Mouse (Mus musculus) heart, embryonic 14.5 days (tissue): ENCODE results near the gene Pde4b. TPM values are rescaled to one million over a fixed set of nuclear protein-coding genes. Genes with fewer than 3 reads are reported as not detected.

Experiments
- ATAC-seq: fragments of 200-750 bp; cut with Nextera tagmentation; 2 replicates; pipeline ENCODE4 v1.8.0; 2017; ENCODE audit warnings: low read depth, moderate TSS enrichment; ENCODE audit not compliant: insufficient number of reproducible peaks, insufficient read depth, low FRiP score
- H3K27ac ChIP-seq, 2 experiments: fragments of 200-500 bp in 1 of 2; fragments of 300-500 bp in 1 of 2; sonication (generic) in 1 of 2; replicated peaks in 1 of 2; 2 replicates each; pipeline ENCODE4 v1.5.1; 2012 to 2014; ENCODE audit warnings: low read depth in 2 of 2, low read length in 2 of 2, control low read depth in 1 of 2, mild to moderate bottlenecking in 1 of 2, mixed read lengths in 1 of 2; ENCODE audit not compliant: control insufficient read depth in 1 of 2, insufficient read depth in 1 of 2
- H3K27me3 ChIP-seq: fragments of 300-500 bp; sonication (generic); 2 replicates; pipeline ENCODE4 v1.6.1; 2014; ENCODE audit warnings: mild to moderate bottlenecking, low read length, control low read depth; ENCODE audit not compliant: control insufficient read depth, insufficient read depth
- H3K36me3 ChIP-seq: fragments of 300-500 bp; sonication (generic); 2 replicates; pipeline ENCODE4 v1.6.1; 2014; ENCODE audit warnings: mild to moderate bottlenecking, control low read depth, low read length, mixed read lengths; ENCODE audit not compliant: control insufficient read depth, insufficient read depth
- H3K4me1 ChIP-seq, 2 experiments: fragments of 200-500 bp in 1 of 2; fragments of 300-500 bp in 1 of 2; sonication (generic) in 1 of 2; 2 replicates each; pipeline ENCODE4 v1.6.1; 2012 to 2014; ENCODE audit warnings: low read length in 2 of 2, control low read depth in 1 of 2, mixed read lengths in 1 of 2; ENCODE audit not compliant: control insufficient read depth in 2 of 2, insufficient read depth in 2 of 2
- H3K4me2 ChIP-seq: fragments of 300-500 bp; sonication (generic); 2 replicates; pipeline ENCODE4 v1.6.1; 2014; ENCODE audit warnings: mild to moderate bottlenecking, low read length
- H3K4me3 ChIP-seq, 2 experiments: fragments of 200-500 bp in 1 of 2; fragments of 300-500 bp in 1 of 2; sonication (generic) in 1 of 2; 2 replicates each; pipeline ENCODE4 v1.5.1; 2012 to 2014; ENCODE audit warnings: low read length in 2 of 2, mild to moderate bottlenecking in 2 of 2, control low read depth in 1 of 2, low read depth in 1 of 2, moderate library complexity in 1 of 2; ENCODE audit not compliant: control insufficient read depth in 1 of 2, insufficient read depth in 1 of 2
- H3K9ac ChIP-seq: fragments of 300-500 bp; sonication (generic); 2 replicates; pipeline ENCODE4 v1.6.1; 2014; ENCODE audit warnings: mild to moderate bottlenecking, low read length
- H3K9me3 ChIP-seq: fragments of 300-500 bp; sonication (generic); 2 replicates; pipeline ENCODE4 v1.6.1; 2016; ENCODE audit warnings: low read length, control low read depth; ENCODE audit not compliant: control insufficient read depth
- WGBS: fragments of 180-500 bp; shearing (Covaris S2); extraction: QIAGEN DNeasy Blood & Tissue Kit; methylation state at CpG from one replicate; pipeline ENCODE4 v1.1.7; 2014; 5-methylcytosine and 5-hydroxymethylcytosine counted together
- polyA plus RNA-seq: library from polyadenylated mRNA; unstranded; fragments of >200 nt; fragmentation: Nextera tagmentation; extraction: Ambion mirVana; gene quantifications from 2 replicates; pipeline ENCODE4 v1.2.1, GENCODE M21; 2014

Gene Pde4b
- polyA plus RNA-seq, 1 experiment from 2014 or later = 30.5 TPM

- Histone ChIP-seq H3K27ac (no peak overlapping the region), H3K9me3 (no peaks in the 10 kb centered on the region), H3K9ac (no peak overlapping the region), H3K4me1 (peaks cover 0 to 3% of the 10 kb centered on the region in 2 experiments; a peak in 1 of 4 replicates), H3K4me2 (no peak overlapping the region), H3K27me3 (no peaks in the 10 kb centered on the region), H3K36me3 (no peaks in the 10 kb centered on the region), H3K4me3 (no peak overlapping the region)
- 45% methylated on average over 2 of the region's 2 CpGs for WGBS
- ATAC-seq = no peak
Measured at GRCm38 (mm10) chr4:102647056-102647455, 559.7 kb downstream of the Pde4b start.

- Histone ChIP-seq H3K4me2 (no peak overlapping the region), H3K27ac (no peak overlapping the region), H3K4me1 (no peaks in the 10 kb centered on the region), H3K4me3 (no peak overlapping the region), H3K9me3 (no peaks in the 10 kb centered on the region), H3K9ac (no peak overlapping the region), H3K27me3 (no peaks in the 10 kb centered on the region), H3K36me3 (no peaks in the 10 kb centered on the region)
- WGBS = 78% methylated on average over 7 of the region's 7 CpGs
- ATAC-seq = no peak
Measured at GRCm38 (mm10) chr4:102655331-102655730, 568.0 kb downstream of the Pde4b start.

- no peak overlapping the region for H3K9ac ChIP-seq
- H3K4me2 ChIP-seq = no peak overlapping the region
- no peaks in the 10 kb centered on the region for H3K27me3 ChIP-seq
- no peaks in the 10 kb centered on the region for H3K9me3 ChIP-seq
- ATAC-seq = no peak
- no peak overlapping the region for H3K4me3 ChIP-seq
- H3K27ac ChIP-seq = no peak overlapping the region
- no peaks in the 10 kb centered on the region for H3K36me3 ChIP-seq
- no peaks in the 10 kb centered on the region for H3K4me1 ChIP-seq
- WGBS = 6% methylated on average over 3 of the region's 3 CpGs
Measured at GRCm38 (mm10) chr4:102656494-102657036, 569.2 kb downstream of the Pde4b start.

Other genes with a start within 250 kb of the Pde4b start
- gene B020004J07Rik, start 243.5 kb upstream of the Pde4b start, polyA plus RNA-seq = not detected in 2 replicates
- not detected in 2 replicates for gene C130073F10Rik, start 193.8 kb upstream of the Pde4b start, polyA plus RNA-seq
- not detected in 2 replicates for gene Gm12800, start 178.4 kb upstream of the Pde4b start, polyA plus RNA-seq
- not detected in 2 replicates for gene Gm12794, start 147.1 kb upstream of the Pde4b start, polyA plus RNA-seq
- gene Gm12790, start 106.5 kb upstream of the Pde4b start, polyA plus RNA-seq = not detected in 2 replicates
- not detected in 2 replicates for gene Gm12789, start 100.9 kb upstream of the Pde4b start, polyA plus RNA-seq